Mouse (Mus musculus): ENCODE data around the gene C5ar1. TPM values are rescaled to one million over a fixed set of nuclear protein-coding genes. Genes with fewer than 3 reads are reported as not detected.
A peak's percentile ranks its signal among the peaks of the same experiment; 100 is the strongest.

C5ar1 gene
- total and polyA plus RNA-seq, 3 experiments: not detected

- Histone ChIP-seq H3K4me3 (ENCODE audit: control insufficient read depth in 1 of 2, insufficient read depth in 1 of 2, low read depth in 2 of 2, low read length in 2 of 2) (no peak overlapping the region), H3K4me1 (ENCODE audit: control insufficient read depth in 1 of 2, insufficient read depth in 2 of 2, low read length in 2 of 2) (peaks cover 0 to 6% of the 10 kb centered on the region in 2 experiments; a peak in 1 of 4 replicates), H3K9ac (ENCODE audit: control insufficient read depth, low read depth, low read length, poor library complexity, severe bottlenecking) (no peak overlapping the region), H3K79me2 (ENCODE audit: control insufficient read depth, insufficient read depth, low read length, poor library complexity) (no peaks in the 10 kb centered on the region), H3K36me3 (ENCODE audit: control insufficient read depth in 1 of 2, insufficient read depth in 2 of 2, low read length in 2 of 2) (no peaks in the 10 kb centered on the region), H3K27ac (ENCODE audit: control insufficient read depth, low read depth, low read length) (no peak overlapping the region), H3K27me3 (ENCODE audit: control insufficient read depth in 1 of 2, insufficient read depth in 2 of 2, low read length in 2 of 2) (no peaks in the 10 kb centered on the region), H3K9me3 (replicated peaks; ENCODE audit: insufficient read depth, low read length) (no peaks in the 10 kb centered on the region)
- peak; percentile 38 for DNase-seq (ENCODE audit: low read depth, low spot score)
- TF ChIP-seq POLR2AphosphoS2 (IDR thresholded peaks at IDR 0.05; ENCODE audit: low read length): no peak
- TF ChIP-seq CTCF (IDR thresholded peaks at IDR 0.05 in 2 of 3, conservative IDR thresholded peaks at IDR 0.05 in 1 of 3; ENCODE audit: control insufficient read depth in 1 of 3, insufficient read depth in 1 of 3, low read depth in 2 of 3, low read length in 3 of 3, poor library complexity in 1 of 3, severe bottlenecking in 1 of 3): no peak
- no peak for TF ChIP-seq SIN3A (IDR thresholded peaks at IDR 0.05; ENCODE audit: low read length)
- TF ChIP-seq TAL1 (IDR thresholded peaks at IDR 0.05; ENCODE audit: low read length): no peak
- TF ChIP-seq ZMIZ1 (IDR thresholded peaks at IDR 0.05; ENCODE audit: low read depth, low read length): no peak
- no peak for TF ChIP-seq MXI1 (IDR thresholded peaks at IDR 0.05; ENCODE audit: low read depth, low read length)
- no peak for TF ChIP-seq NRF1 (IDR thresholded peaks at IDR 0.05; ENCODE audit: insufficient read depth, low read depth, low read length, poor library complexity, severe bottlenecking)
- TF ChIP-seq ZC3H11A (IDR thresholded peaks at IDR 0.05; ENCODE audit: low read depth, low read length): no peak
- no peak for TF ChIP-seq ELF1 (IDR thresholded peaks at IDR 0.05; ENCODE audit: low read depth, low read length)
- TF ChIP-seq TBP (IDR thresholded peaks at IDR 0.05; ENCODE audit: low read depth, low read length): no peak
Observed at GRCm38 (mm10) chr7:16207496-16207895, 51.8 kb downstream of the C5ar1 start.

DNA sequence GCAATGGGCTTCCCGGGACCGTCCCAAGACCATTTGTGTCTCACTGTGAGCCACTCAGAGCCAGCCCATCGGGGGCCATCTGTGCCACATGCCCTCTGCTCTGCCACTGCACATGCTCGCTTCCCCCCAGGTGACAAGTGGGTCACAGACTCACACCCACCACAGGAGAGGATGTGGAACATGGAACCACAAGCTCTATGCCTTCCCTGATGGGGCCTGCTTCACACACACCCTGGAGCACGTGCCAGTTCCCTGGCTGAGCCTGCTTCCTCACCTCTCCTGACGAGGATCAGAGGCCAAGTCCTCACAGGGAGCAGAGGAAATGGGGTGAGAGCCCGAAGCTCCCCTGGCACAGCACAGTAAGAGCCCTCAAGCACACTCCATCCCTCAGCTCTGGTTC lies 52.3 kb downstream of the C5ar1 start:
- peaks cover 0 to 6% of the 10 kb centered on the region in 2 experiments; a peak in 1 of 4 replicates for H3K4me1 ChIP-seq (ENCODE audit: control insufficient read depth in 1 of 2, insufficient read depth in 2 of 2, low read length in 2 of 2)

More for the DNA sequence above, 52.3 kb downstream of the C5ar1 start:
- Histone ChIP-seq H3K9ac (ENCODE audit: control insufficient read depth, low read depth, low read length, poor library complexity, severe bottlenecking) (no peak overlapping the region), H3K9me3 (replicated peaks; ENCODE audit: insufficient read depth, low read length) (no peaks in the 10 kb centered on the region), H3K27me3 (ENCODE audit: control insufficient read depth in 1 of 2, insufficient read depth in 2 of 2, low read length in 2 of 2) (no peaks in the 10 kb centered on the region), H3K4me3 (ENCODE audit: control insufficient read depth in 1 of 2, insufficient read depth in 1 of 2, low read depth in 2 of 2, low read length in 2 of 2) (no peak overlapping the region), H3K36me3 (ENCODE audit: control insufficient read depth in 1 of 2, insufficient read depth in 2 of 2, low read length in 2 of 2) (no peaks in the 10 kb centered on the region), H3K27ac (ENCODE audit: control insufficient read depth, low read depth, low read length) (no peak overlapping the region), H3K79me2 (ENCODE audit: control insufficient read depth, insufficient read depth, low read length, poor library complexity) (no peaks in the 10 kb centered on the region)
- DNase-seq (ENCODE audit: low read depth, low spot score): no peak
- TF ChIP-seq MAFK (IDR thresholded peaks at IDR 0.05; ENCODE audit: borderline replicate concordance, low read depth, low read length): no peak
- TF ChIP-seq RCOR1 (IDR thresholded peaks at IDR 0.05; ENCODE audit: low read depth, low read length): no peak
- TF ChIP-seq MYB (IDR thresholded peaks at IDR 0.05; ENCODE audit: low read depth, low read length): no peak
- TF ChIP-seq POLR2AphosphoS2 (IDR thresholded peaks at IDR 0.05; ENCODE audit: low read length): no peak
- TF ChIP-seq HCFC1 (IDR thresholded peaks at IDR 0.05; ENCODE audit: low read depth, low read length): no peak
- no peak for TF ChIP-seq MEF2A (IDR thresholded peaks at IDR 0.05; ENCODE audit: extremely low read depth, insufficient replicate concordance, low read depth, low read length, poor library complexity, severe bottlenecking)
- TF ChIP-seq JUND (IDR thresholded peaks at IDR 0.05; ENCODE audit: low read depth, low read length): no peak
- TF ChIP-seq RAD21 (IDR thresholded peaks at IDR 0.05; ENCODE audit: low read depth, low read length): no peak
- TF ChIP-seq GABPA (IDR thresholded peaks at IDR 0.05; ENCODE audit: low read depth, low read length): no peak
- no peak for TF ChIP-seq SIN3A (IDR thresholded peaks at IDR 0.05; ENCODE audit: low read length)
- TF ChIP-seq CTCF (IDR thresholded peaks at IDR 0.05 in 2 of 3, conservative IDR thresholded peaks at IDR 0.05 in 1 of 3; ENCODE audit: control insufficient read depth in 1 of 3, insufficient read depth in 1 of 3, low read depth in 2 of 3, low read length in 3 of 3, poor library complexity in 1 of 3, severe bottlenecking in 1 of 3): no peak
- TF ChIP-seq ZKSCAN1 (IDR thresholded peaks at IDR 0.05; ENCODE audit: low read depth, low read length): no peak
- TF ChIP-seq TAL1 (IDR thresholded peaks at IDR 0.05; ENCODE audit: low read length): no peak
- TF ChIP-seq TBP (IDR thresholded peaks at IDR 0.05; ENCODE audit: low read depth, low read length): no peak
- no peak for TF ChIP-seq CHD1 (IDR thresholded peaks at IDR 0.05; ENCODE audit: low read depth, low read length)
- no peak for TF ChIP-seq E2F4 (IDR thresholded peaks at IDR 0.05; ENCODE audit: borderline replicate concordance, low read depth, low read length)
- TF ChIP-seq EP300 (IDR thresholded peaks at IDR 0.05; ENCODE audit: low read depth in 1 of 2, low read length in 2 of 2): no peak
- no peak for TF ChIP-seq USF1 (IDR thresholded peaks at IDR 0.05; ENCODE audit: low read depth, low read length)
- no peak for TF ChIP-seq NELFE (IDR thresholded peaks at IDR 0.05; ENCODE audit: low read depth, low read length)
